Mouse (Mus musculus) megakaryocyte, embryonic 14.5 days (primary cell): ENCODE data around the gene Fto.

ENCODE experiments used
- FLI1 ChIP-seq: IDR thresholded peaks from 2 replicates; pipeline ENCODE4 v1.6.1; 2012; ENCODE audit warnings: low read length, inconsistent platforms, mixed read lengths
- GATA1 ChIP-seq: IDR thresholded peaks from 3 replicates; pipeline ENCODE4 v1.6.1; 2012; ENCODE audit warnings: mixed read lengths, low read length, inconsistent platforms, borderline replicate concordance

- no peak for TF ChIP-seq GATA1
- TF ChIP-seq FLI1: no peak
Observed at GRCm38 (mm10) chr8:91407880-91408279, 94.6 kb downstream of the Fto start.
